In genomic region chr11:32706406-32706993, GRCm38 (mm10) we compare ENCODE assay signal across 20 mouse cellular contexts.
DNase-seq lines count a peak whose midpoint lies in the region; TF ChIP-seq lines count a peak whose summit lies in the region.
"Had no signal": no experiment of that assay in that cellular context is flagged by ENCODE, and none has a peak within 500 bp of the region (broad histone marks: within the 10 kb centered on the region; RNA-seq: fewer than 3 reads in every experiment).

No protein-coding gene starts in this region.

- intact Hi-C loops in gastrocnemius, adult 2 months (cut with DNase I) = loop anchor here (5.0 to 10.0 kb wide), 2 partner anchors 64 to 172 kb away; partner anchors contain the start of genes Efcab9, Fbxw11 and Stk10

- DNase-seq in adrenal gland, adult 2 months = peak; percentile 59
- no peak for DNase-seq in adrenal gland, postnatal 25 days
- DNase-seq in gastrocnemius, adult 2 months = no peak
- no peak for DNase-seq in gastrocnemius, postnatal 4 days (ENCODE audit: low spot score in 2 of 2)
- peak; percentile 37 for DNase-seq in 3T3-L1 (ENCODE audit: low read depth, low spot score)
- DNase-seq in Muller cell, postnatal 12 days (ENCODE audit: inconsistent ontology term) = peak; percentile 68
- no peak for DNase-seq in retina, embryonic 14.5 days (ENCODE audit: low spot score)
- DNase-seq in urinary bladder, postnatal 25 days (ENCODE audit: low spot score) = no peak
- DNase-seq: cerebellum, adult 11-12 months; cerebellum, adult 9-11 months; gastrocnemius, postnatal 36 days; kidney, adult 18-20 months had no signal

- no peak for TF ChIP-seq CTCF in gastrocnemius, adult 2 months (IDR thresholded peaks at IDR 0.05)

- H3K4me3 ChIP-seq in gastrocnemius, adult 2 months = no peak overlapping the region
- H3K4me3 ChIP-seq: embryonic facial prominence, embryonic 10.5 days; erythroblast, embryonic 14.5 days; forebrain, embryonic 10.5 days; heart, embryonic 15.5 days; hindbrain, embryonic 10.5 days; intestine, embryonic 15.5 days; kidney, embryonic 15.5 days had no signal

- H3K27ac ChIP-seq in gastrocnemius, adult 2 months = peak overlapping the region; percentile 16
- H3K27ac ChIP-seq: embryonic facial prominence, embryonic 10.5 days; forebrain, embryonic 10.5 days; heart, embryonic 15.5 days; hindbrain, embryonic 10.5 days; hindbrain, embryonic 14.5 days; intestine, embryonic 15.5 days; kidney, embryonic 15.5 days had no signal

Comparison
In these comparisons a context has a peak if more than half of its experiments do, and no peak if none do; other contexts are left out.
1. DNase-seq: peak in adrenal gland, adult 2 months (single experiment), 3T3-L1 (single experiment) and Muller cell, postnatal 12 days (single experiment); none in adrenal gland, postnatal 25 days (single experiment), gastrocnemius, adult 2 months (single experiment), gastrocnemius, postnatal 4 days (0 of 2), retina, embryonic 14.5 days (single experiment) and urinary bladder, postnatal 25 days (single experiment).